Mouse (Mus musculus) stomach, postnatal 0 days (tissue): ENCODE measurements at regions not wholly inside any gene's neighbourhood (a gene's known extent, or its start where the extent isn't known, plus 50 kb on each side); places are given as distances from the start of the nearest gene placed in this dataset.

ENCODE experiments used
- CTCF ChIP-seq: IDR thresholded peaks from 2 replicates; pipeline ENCODE4 v1.5.1; 2016; ENCODE audit warnings: antibody characterized with exemption, low read depth, mild to moderate bottlenecking, moderate library complexity
- EP300 ChIP-seq: optimal IDR thresholded peaks from 2 replicates; pipeline ENCODE3; 2016; ENCODE audit warnings: antibody characterized with exemption

DNA sequence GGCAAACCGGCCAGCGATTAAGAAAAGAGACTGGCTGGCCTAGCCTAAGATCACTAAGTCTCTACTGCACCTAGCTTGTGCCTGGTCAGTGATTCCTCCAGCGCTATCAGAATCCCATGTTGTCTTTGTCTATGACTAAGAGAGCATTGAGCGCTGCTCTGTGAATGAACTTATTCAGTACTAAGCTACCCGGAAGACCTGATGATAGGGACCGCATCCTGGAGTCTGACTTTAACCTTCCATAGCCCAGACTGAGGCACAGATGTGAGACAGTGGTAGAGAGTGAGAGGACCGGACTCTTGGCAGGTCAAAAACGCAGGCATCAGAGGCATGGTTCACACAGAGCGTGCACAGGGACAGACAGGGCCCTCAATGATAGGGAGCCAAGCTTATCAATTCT, 252.5 kb upstream of the Smim15 start:
- TF ChIP-seq CTCF (no peak), EP300 (no peak)
